Mouse (Mus musculus) MEL (cell line): ENCODE measurements at regions not wholly inside any gene's neighbourhood (a gene's known extent, or its start where the extent isn't known, plus 50 kb on each side); places are given as distances from the start of the nearest gene placed in this dataset.

ENCODE experiments used
- DNase-seq: peaks from one replicate; pipeline ENCODE4 v3.0.0; 2011; ENCODE audit warnings: low read depth, low spot score
- H3K27ac ChIP-seq: 2 replicates; pipeline ENCODE4 v1.5.1; 2012; ENCODE audit warnings: low read depth, mild to moderate bottlenecking, control low read depth, low read length, moderate library complexity; ENCODE audit not compliant: control insufficient read depth
- H3K27me3 ChIP-seq, 2 experiments: fragments of 150-350 bp in 1 of 2; sonication (generic) in 1 of 2; 2 replicates each; pipeline ENCODE4 v1.6.1; 2012; ENCODE audit warnings: low read length in 2 of 2, mild to moderate bottlenecking in 2 of 2, improper control_type of control experiment in 1 of 2, moderate library complexity in 1 of 2; ENCODE audit not compliant: insufficient read depth in 2 of 2, control insufficient read depth in 1 of 2
- H3K36me3 ChIP-seq, 2 experiments: 2 replicates each; pipeline ENCODE4 v1.6.1; 2012 to 2014; ENCODE audit warnings: low read length in 2 of 2, improper control_type of control experiment in 1 of 2, inconsistent platforms in 1 of 2, mild to moderate bottlenecking in 1 of 2; ENCODE audit not compliant: insufficient read depth in 2 of 2, control insufficient read depth in 1 of 2
- H3K4me1 ChIP-seq, 2 experiments: fragments of 150-350 bp in 1 of 2; sonication (generic) in 1 of 2; 2 replicates each; pipeline ENCODE4 v1.6.1; 2012; ENCODE audit warnings: low read length in 2 of 2, improper control_type of control experiment in 1 of 2, mild to moderate bottlenecking in 1 of 2; ENCODE audit not compliant: insufficient read depth in 2 of 2, control insufficient read depth in 1 of 2
- H3K4me3 ChIP-seq, 2 experiments: fragments of 150-350 bp in 1 of 2; sonication (generic) in 1 of 2; 2 replicates each; pipeline ENCODE4 v1.5.1; 2012; ENCODE audit warnings: low read depth in 2 of 2, low read length in 2 of 2, mild to moderate bottlenecking in 2 of 2, moderate library complexity in 2 of 2, control low read depth in 1 of 2, improper control_type of control experiment in 1 of 2; ENCODE audit not compliant: control insufficient read depth in 1 of 2, insufficient read depth in 1 of 2
- H3K79me2 ChIP-seq: 2 replicates; pipeline ENCODE4 v1.6.1; 2012; ENCODE audit warnings: mild to moderate bottlenecking, low read length, moderate library complexity; ENCODE audit not compliant: control insufficient read depth, poor library complexity, insufficient read depth
- H3K9ac ChIP-seq: 2 replicates; pipeline ENCODE4 v1.6.1; 2012; ENCODE audit warnings: low read depth, mild to moderate bottlenecking, control low read depth, low read length, moderate library complexity; ENCODE audit not compliant: control insufficient read depth, poor library complexity, severe bottlenecking
- H3K9me3 ChIP-seq: fragments of 150-350 bp; sonication (generic); replicated peaks from 2 replicates; pipeline ENCODE4 v1.6.1; 2012; ENCODE audit warnings: mild to moderate bottlenecking, low read length, improper control_type of control experiment, moderate library complexity; ENCODE audit not compliant: insufficient read depth
- CHD1 ChIP-seq: IDR thresholded peaks from 2 replicates; pipeline ENCODE4 v1.6.1; 2012; ENCODE audit warnings: low read depth, mild to moderate bottlenecking, inconsistent platforms, low read length, improper control_type of control experiment
- E2F4 ChIP-seq: IDR thresholded peaks from 2 replicates; pipeline ENCODE4 v1.6.1; 2011; ENCODE audit warnings: low read depth, low read length, improper control_type of control experiment, borderline replicate concordance
- EP300 ChIP-seq, 2 experiments: IDR thresholded peaks; 2 replicates each; pipeline ENCODE4 v1.6.1; 2011; ENCODE audit warnings: improper control_type of control experiment in 2 of 2, low read length in 2 of 2, low read depth in 1 of 2, mild to moderate bottlenecking in 1 of 2
- POLR2AphosphoS2 ChIP-seq: IDR thresholded peaks from 2 replicates; pipeline ENCODE4 v1.6.1; 2011; ENCODE audit warnings: low read length, improper control_type of control experiment
- RAD21 ChIP-seq: IDR thresholded peaks from 2 replicates; pipeline ENCODE4 v1.6.1; 2011; ENCODE audit warnings: mild to moderate bottlenecking, low read depth, low read length, improper control_type of control experiment
- TAL1 ChIP-seq: IDR thresholded peaks from 2 replicates; pipeline ENCODE4 v1.6.1; 2012; ENCODE audit warnings: mild to moderate bottlenecking, inconsistent platforms, low read length, moderate library complexity, mixed read lengths
- TBP ChIP-seq: IDR thresholded peaks from 2 replicates; pipeline ENCODE4 v1.8.0; 2011; ENCODE audit warnings: low read depth, low read length, improper control_type of control experiment
- UBTF ChIP-seq: IDR thresholded peaks from 2 replicates; pipeline ENCODE4 v1.6.1; 2012; ENCODE audit warnings: low read depth, mild to moderate bottlenecking, inconsistent platforms, low read length, improper control_type of control experiment, moderate library complexity, borderline replicate concordance; ENCODE audit not compliant: insufficient read depth
- USF2 ChIP-seq, 2 experiments: IDR thresholded peaks; 2 replicates each; pipeline ENCODE4 v1.6.1; 2011 to 2012; ENCODE audit warnings: improper control_type of control experiment in 2 of 2, low read length in 2 of 2, borderline replicate concordance in 1 of 2, inconsistent platforms in 1 of 2, low read depth in 1 of 2, mild to moderate bottlenecking in 1 of 2; ENCODE audit not compliant: insufficient read depth in 1 of 2
- ZC3H11A ChIP-seq: IDR thresholded peaks from 2 replicates; pipeline ENCODE4 v1.6.1; 2012; ENCODE audit warnings: low read depth, mild to moderate bottlenecking, inconsistent platforms, low read length, improper control_type of control experiment

DNA sequence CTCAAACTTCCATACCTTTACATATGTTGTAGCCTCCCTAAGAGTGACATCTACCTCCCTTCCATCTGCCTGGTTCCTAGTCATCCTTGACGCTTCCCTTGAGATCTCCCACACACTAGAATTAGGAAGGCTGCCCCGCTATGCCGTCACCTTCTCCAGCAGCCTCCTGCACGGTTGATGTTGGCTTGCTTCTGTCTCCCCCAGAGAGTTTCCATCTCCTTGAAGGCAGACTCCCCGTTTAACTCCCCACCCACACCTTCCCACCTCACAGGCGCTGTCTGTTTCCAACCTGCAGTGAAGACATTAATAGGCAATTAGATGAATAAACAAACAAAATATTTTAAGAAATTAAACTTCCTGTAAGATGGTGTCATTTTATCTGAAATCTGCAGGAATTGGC, 65.2 kb upstream of the Lmo4 start:
- no peaks in the 10 kb centered on the region for H3K9me3 ChIP-seq
- H3K9ac ChIP-seq = no peak overlapping the region
- no peaks in the 10 kb centered on the region for H3K36me3 ChIP-seq
- no peaks in the 10 kb centered on the region; a peak in 1 of 4 replicates for H3K27me3 ChIP-seq
- no peak for TF ChIP-seq ZC3H11A
- no peak for TF ChIP-seq E2F4
- no peaks in the 10 kb centered on the region for H3K79me2 ChIP-seq
- DNase-seq = no peak
- no peak overlapping the region for H3K27ac ChIP-seq
- H3K4me1 ChIP-seq = no peaks in the 10 kb centered on the region
- no peak overlapping the region for H3K4me3 ChIP-seq

DNA sequence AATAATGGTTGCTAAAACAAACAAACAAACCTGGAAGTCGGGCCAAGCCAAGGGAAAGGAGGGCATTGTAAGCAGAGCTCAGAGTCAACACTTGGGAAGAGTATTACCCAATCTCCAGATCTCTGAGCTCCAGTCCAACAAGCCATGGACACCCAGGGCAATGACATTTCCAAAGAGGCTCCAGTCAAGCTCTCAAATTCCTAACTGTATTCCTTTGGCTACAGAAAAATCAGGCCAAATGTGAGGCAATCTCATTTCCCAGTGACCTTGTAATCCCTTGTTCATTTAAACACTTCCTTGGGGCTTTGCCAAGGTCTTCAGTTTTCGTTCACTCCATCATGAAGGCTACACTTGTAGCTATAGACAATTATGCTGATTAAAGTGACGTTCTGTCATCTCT, 59.5 kb upstream of the Lmo4 start:
- Histone ChIP-seq H3K36me3 (peaks cover 0 to 3% of the 10 kb centered on the region in 2 experiments; a peak in 1 of 4 replicates), H3K9me3 (no peaks in the 10 kb centered on the region), H3K27me3 (peaks cover 0 to 2% of the 10 kb centered on the region in 2 experiments; a peak in 3 of 4 replicates), H3K79me2 (no peaks in the 10 kb centered on the region), H3K9ac (no peak overlapping the region), H3K4me3 (no peak overlapping the region), H3K4me1 (peaks cover 0 to 8% of the 10 kb centered on the region in 2 experiments; a peak in 3 of 4 replicates), H3K27ac (no peak overlapping the region)
- DNase-seq = no peak
- TF ChIP-seq CHD1 = no peak
- no peak for TF ChIP-seq POLR2AphosphoS2
- TF ChIP-seq RAD21 = no peak
- TF ChIP-seq UBTF = no peak
- no peak for TF ChIP-seq USF2 (IDR thresholded peaks at IDR 0.05; ENCODE audit: borderline replicate concordance in 1 of 2, insufficient read depth in 1 of 2, low read depth in 1 of 2, low read length in 2 of 2)
- no peak for TF ChIP-seq E2F4
- TF ChIP-seq TAL1 = no peak

DNA sequence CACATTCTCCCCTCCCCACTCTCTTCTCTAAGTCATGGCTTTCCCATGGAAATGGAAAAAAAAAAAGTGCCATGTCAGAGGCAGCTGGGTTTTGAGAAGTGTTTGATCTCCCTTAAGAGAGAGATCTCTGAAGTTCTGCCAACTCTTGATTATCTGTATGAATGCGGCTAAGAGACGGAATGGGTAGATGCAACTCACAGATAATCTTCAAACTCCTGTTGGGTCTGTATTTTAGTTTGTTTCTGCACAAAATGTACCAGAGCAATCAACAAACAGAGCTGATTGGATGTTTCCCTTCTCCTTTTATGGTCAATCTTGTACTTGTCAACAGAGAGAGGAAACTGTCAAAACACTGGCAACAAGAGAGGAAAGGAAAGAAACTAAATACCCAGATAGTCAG, 55.9 kb upstream of the Lmo4 start:
- Histone ChIP-seq H3K27ac (no peak overlapping the region), H3K9ac (no peak overlapping the region), H3K36me3 (peaks cover 0 to 3% of the 10 kb centered on the region in 2 experiments; a peak in 1 of 4 replicates), H3K79me2 (no peaks in the 10 kb centered on the region), H3K4me1 (peaks cover 0 to 8% of the 10 kb centered on the region in 2 experiments; a peak in 3 of 4 replicates), H3K27me3 (peaks cover 0 to 2% of the 10 kb centered on the region in 2 experiments; a peak in 3 of 4 replicates), H3K9me3 (no peaks in the 10 kb centered on the region), H3K4me3 (no peak overlapping the region)
- peak; percentile 11 for DNase-seq
- TF ChIP-seq TBP (no peak), EP300 (IDR thresholded peaks at IDR 0.05; ENCODE audit: low read depth in 1 of 2, low read length in 2 of 2) (peak; percentile 10 to 28; a peak in 1 of 4 replicates)
